Mouse (Mus musculus) midbrain, embryonic 16.5 days (tissue): ENCODE data around the gene Tcap. TPM values are rescaled to one million over a fixed set of nuclear protein-coding genes. Genes with fewer than 3 reads are reported as not detected.

Experiments
- ATAC-seq: fragments of 200-750 bp; cut with Nextera tagmentation; 2 replicates; pipeline ENCODE4 v1.8.0; 2017; ENCODE audit warnings: moderate TSS enrichment
- H3K27ac ChIP-seq: fragments of 300-500 bp; sonication (generic); 2 replicates; pipeline ENCODE4 v1.5.1; 2014; ENCODE audit warnings: mild to moderate bottlenecking, low read length, mixed read lengths
- H3K27me3 ChIP-seq: fragments of 300-500 bp; sonication (generic); 2 replicates; pipeline ENCODE4 v1.6.1; 2014; ENCODE audit warnings: low read depth, low read length, mixed read lengths; ENCODE audit not compliant: control insufficient read depth, insufficient read depth
- H3K36me3 ChIP-seq: fragments of 300-500 bp; sonication (generic); 2 replicates; pipeline ENCODE4 v1.6.1; 2014; ENCODE audit warnings: mild to moderate bottlenecking, low read length, moderate library complexity, mixed read lengths; ENCODE audit not compliant: control insufficient read depth, insufficient read depth
- H3K4me1 ChIP-seq: fragments of 300-500 bp; sonication (generic); 2 replicates; pipeline ENCODE4 v1.6.1; 2014; ENCODE audit warnings: mild to moderate bottlenecking, low read length, mixed read lengths; ENCODE audit not compliant: control insufficient read depth, insufficient read depth
- H3K4me2 ChIP-seq: fragments of 300-500 bp; sonication (generic); 2 replicates; pipeline ENCODE4 v1.6.1; 2014; ENCODE audit warnings: mild to moderate bottlenecking, low read length, mixed read lengths
- H3K4me3 ChIP-seq: fragments of 300-500 bp; sonication (generic); 2 replicates; pipeline ENCODE4 v1.5.1; 2014; ENCODE audit warnings: low read depth, mild to moderate bottlenecking, low read length, moderate library complexity, mixed read lengths
- H3K9ac ChIP-seq: fragments of 300-500 bp; sonication (generic); 2 replicates; pipeline ENCODE4 v1.6.1; 2014; ENCODE audit warnings: low read depth, low read length, mixed read lengths
- H3K9me3 ChIP-seq: fragments of 300-500 bp; sonication (generic); replicated peaks from 2 replicates; pipeline ENCODE4 v1.6.1; 2014; ENCODE audit warnings: mild to moderate bottlenecking, low read length, mixed read lengths; ENCODE audit not compliant: control insufficient read depth, poor library complexity, severe bottlenecking
- WGBS: fragments of 180-500 bp; shearing (Covaris S2); extraction: QIAGEN DNeasy Blood & Tissue Kit; methylation state at CpG from one replicate; pipeline ENCODE4 v1.1.7; 2014; 5-methylcytosine and 5-hydroxymethylcytosine counted together
- polyA plus RNA-seq: library from polyadenylated mRNA; unstranded; fragments of >200 nt; fragmentation: Nextera tagmentation; extraction: Ambion mirVana; gene quantifications from 2 replicates; pipeline ENCODE4 v1.2.1, GENCODE M21; 2015

Gene Tcap
- polyA plus RNA-seq, 1 experiment from 2014 or later: not detected

DNA sequence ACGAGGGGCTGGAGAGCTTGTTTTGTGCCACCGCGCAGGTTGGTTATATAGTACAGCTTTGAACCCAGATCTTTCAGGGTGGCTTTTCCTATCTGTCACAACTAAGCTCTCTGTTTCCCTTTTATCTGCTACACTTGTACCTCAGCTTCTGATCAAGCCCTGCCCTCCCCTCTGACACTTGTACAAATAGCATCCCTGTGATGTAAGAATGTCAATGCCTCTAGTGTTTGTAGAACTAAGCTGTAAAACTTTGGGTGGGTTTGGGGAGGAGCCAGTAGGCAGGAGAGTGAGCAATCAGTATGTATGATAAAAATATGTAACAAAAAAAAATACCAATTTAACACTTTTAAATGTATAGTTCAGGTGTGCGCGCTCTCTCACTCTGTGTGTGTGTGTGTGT, 19.2 kb upstream of the Tcap start:
- Histone ChIP-seq H3K27ac (no peak overlapping the region), H3K4me2 (no peak overlapping the region), H3K9ac (no peak overlapping the region), H3K36me3 (no peaks in the 10 kb centered on the region), H3K4me1 (peaks cover 5% of the 10 kb centered on the region), H3K4me3 (no peak overlapping the region), H3K27me3 (no peaks in the 10 kb centered on the region), H3K9me3 (no peaks in the 10 kb centered on the region)
- ATAC-seq: no peak
- 95% methylated on average over 5 of the region's 5 CpGs for WGBS

GRCm38 (mm10) chr11:98366290-98366689, 17.3 kb upstream of the Tcap start:
- H3K4me2 ChIP-seq: no peak overlapping the region
- H3K27ac ChIP-seq: no peak overlapping the region
- H3K36me3 ChIP-seq: no peaks in the 10 kb centered on the region
- peaks cover 3% of the 10 kb centered on the region for H3K4me1 ChIP-seq
- H3K9me3 ChIP-seq: no peaks in the 10 kb centered on the region
- 84% methylated on average over 10 of the region's 10 CpGs for WGBS
- no peak overlapping the region for H3K4me3 ChIP-seq
- no peak overlapping the region for H3K9ac ChIP-seq
- no peaks in the 10 kb centered on the region for H3K27me3 ChIP-seq
- ATAC-seq: no peak

GRCm38 (mm10) chr11:98367171-98367862, 16.3 kb upstream of the Tcap start:
- no peak overlapping the region for H3K9ac ChIP-seq
- H3K4me2 ChIP-seq: no peak overlapping the region
- no peaks in the 10 kb centered on the region for H3K27me3 ChIP-seq
- no peak for ATAC-seq
- no peaks in the 10 kb centered on the region for H3K9me3 ChIP-seq
- H3K36me3 ChIP-seq: no peaks in the 10 kb centered on the region
- H3K4me1 ChIP-seq: peaks cover 7% of the 10 kb centered on the region
- H3K4me3 ChIP-seq: no peak overlapping the region
- 86% methylated on average over 10 of the region's 10 CpGs for WGBS
- no peak overlapping the region for H3K27ac ChIP-seq

- H3K4me1 ChIP-seq: peaks cover 7% of the 10 kb centered on the region
- no peak overlapping the region for H3K4me3 ChIP-seq
- no peaks in the 10 kb centered on the region for H3K36me3 ChIP-seq
- no peaks in the 10 kb centered on the region for H3K27me3 ChIP-seq
- no peak overlapping the region for H3K9ac ChIP-seq
- no peak for ATAC-seq
- H3K9me3 ChIP-seq: no peaks in the 10 kb centered on the region
- H3K27ac ChIP-seq: no peak overlapping the region
- no peak overlapping the region for H3K4me2 ChIP-seq
- 87% methylated on average over 7 of the region's 7 CpGs for WGBS
Measured at GRCm38 (mm10) chr11:98367863-98368186, 15.8 kb upstream of the Tcap start.

DNA sequence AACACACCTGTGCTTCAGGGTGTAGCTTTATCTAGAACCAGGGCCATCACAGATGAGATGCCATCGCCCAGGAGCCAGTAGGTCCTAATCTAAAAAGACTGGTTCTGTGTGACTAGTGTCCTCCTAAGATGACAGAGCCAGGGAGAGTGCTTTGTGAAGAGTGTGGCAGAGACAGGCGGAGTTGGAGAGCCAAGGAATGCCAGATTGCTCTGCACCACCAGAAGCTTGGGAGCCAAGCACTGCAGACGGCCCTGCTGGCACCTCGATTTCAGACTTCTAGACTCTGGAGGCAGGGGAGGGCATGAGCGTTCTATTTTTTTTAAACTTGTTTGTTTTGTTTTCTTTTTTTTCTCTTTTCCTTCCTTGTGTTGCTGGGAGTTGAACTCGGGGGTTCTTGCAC, 14.3 kb upstream of the Tcap start:
- no peak overlapping the region for H3K27ac ChIP-seq

DNA sequence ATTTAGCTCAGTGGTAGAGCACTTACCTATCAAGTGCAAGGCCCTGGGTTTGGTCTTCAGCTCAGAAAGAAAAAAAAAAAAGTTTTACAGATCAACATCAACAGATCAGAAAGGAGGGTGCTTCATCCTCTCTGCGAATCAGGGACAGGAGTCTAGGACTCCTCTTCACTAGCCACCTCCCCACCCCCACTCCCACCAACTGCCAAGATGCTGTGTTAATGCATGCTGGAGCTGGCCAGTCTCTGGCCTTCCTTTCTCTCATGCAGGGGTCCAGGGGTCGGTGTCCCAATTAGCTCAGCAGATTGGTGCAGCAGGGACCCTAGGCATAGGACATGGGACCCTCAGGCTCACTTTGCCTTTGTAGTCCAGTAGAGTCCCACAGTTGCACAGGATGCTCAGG, 13.0 kb upstream of the Tcap start:
- no peak for ATAC-seq
- H3K9ac ChIP-seq: no peak overlapping the region
- no peaks in the 10 kb centered on the region for H3K9me3 ChIP-seq
- 87% methylated on average over 2 of the region's 2 CpGs for whole genome bisulfite sequencing
- no peak overlapping the region for H3K4me3 ChIP-seq
- peaks cover 4% of the 10 kb centered on the region; the same call in 1 of the 2 replicates for H3K36me3 ChIP-seq
- H3K27ac ChIP-seq: no peak overlapping the region
- H3K27me3 ChIP-seq: no peaks in the 10 kb centered on the region
- H3K4me1 ChIP-seq: peaks cover 7% of the 10 kb centered on the region
- no peak overlapping the region for H3K4me2 ChIP-seq

More for the DNA sequence above, 14.3 kb upstream of the Tcap start:
- no peaks in the 10 kb centered on the region for H3K36me3 ChIP-seq
- no peaks in the 10 kb centered on the region for H3K27me3 ChIP-seq
- no peak overlapping the region for H3K4me3 ChIP-seq
- 84% methylated on average over 6 of the region's 6 CpGs for WGBS
- H3K9ac ChIP-seq: no peak overlapping the region
- peaks cover 7% of the 10 kb centered on the region for H3K4me1 ChIP-seq
- no peak for ATAC-seq
- H3K4me2 ChIP-seq: no peak overlapping the region
- H3K9me3 ChIP-seq: no peaks in the 10 kb centered on the region

- Histone ChIP-seq H3K9me3 (no peaks in the 10 kb centered on the region), H3K36me3 (peaks cover 7% of the 10 kb centered on the region; the same call in 1 of the 2 replicates), H3K4me3 (no peak overlapping the region), H3K27ac (no peak overlapping the region), H3K4me1 (peaks cover 7% of the 10 kb centered on the region), H3K9ac (peak overlapping the region; percentile 31; the same call in 1 of the 2 replicates), H3K4me2 (no peak overlapping the region), H3K27me3 (no peaks in the 10 kb centered on the region)
- WGBS: 26% methylated on average over 9 of the region's 10 CpGs
- peak; percentile 54; the same call in 1 of the 2 replicates for ATAC-seq
Measured at GRCm38 (mm10) chr11:98371556-98372240, 11.9 kb upstream of the Tcap start.

DNA sequence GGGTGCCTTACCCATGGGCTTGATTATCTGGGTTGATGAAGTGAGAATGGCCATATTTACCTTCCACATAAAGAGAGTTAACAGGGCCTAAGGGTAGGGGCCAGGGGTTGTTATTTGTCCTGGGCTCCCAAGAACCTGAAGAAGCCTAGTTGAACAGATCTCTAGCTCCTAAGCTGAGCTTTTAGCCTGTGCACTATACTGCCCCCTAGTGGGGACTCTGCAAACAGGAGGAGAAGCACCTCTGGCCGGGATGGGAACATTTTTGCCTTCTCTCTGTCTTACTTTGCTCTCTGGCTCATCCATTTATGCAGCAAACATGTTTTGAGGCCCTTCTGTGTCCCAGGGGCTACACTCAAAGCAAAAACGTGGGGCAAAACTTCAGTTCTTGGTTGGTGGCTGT, 11.2 kb upstream of the Tcap start:
- Histone ChIP-seq H3K9me3 (no peaks in the 10 kb centered on the region), H3K4me1 (peaks cover 7% of the 10 kb centered on the region), H3K27me3 (no peaks in the 10 kb centered on the region), H3K4me2 (no peak overlapping the region), H3K36me3 (peaks cover 7% of the 10 kb centered on the region; the same call in 1 of the 2 replicates), H3K27ac (no peak overlapping the region), H3K4me3 (no peak overlapping the region), H3K9ac (no peak overlapping the region)
- WGBS: 4% methylated on average over 2 of the region's 2 CpGs
- no peak for ATAC-seq

DNA sequence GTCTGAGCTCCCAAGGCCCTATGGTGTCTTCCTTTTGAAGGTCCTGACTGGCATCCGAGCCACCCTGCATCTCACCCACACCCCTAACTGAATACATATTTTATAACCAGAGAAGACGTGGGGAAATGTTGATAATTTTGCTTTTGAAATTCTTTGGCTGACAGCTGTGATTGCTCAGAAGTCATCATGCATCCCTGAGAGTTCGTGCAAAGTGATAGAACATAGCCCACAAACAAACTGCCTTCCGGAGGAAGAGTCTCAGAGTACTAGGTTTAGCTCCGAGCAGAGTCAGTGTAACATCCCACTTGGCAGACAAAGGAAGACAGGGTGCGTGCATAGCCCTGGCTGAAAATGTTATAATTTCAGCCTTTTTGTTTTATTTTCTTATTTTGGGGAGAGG, 10.4 kb upstream of the Tcap start:
- H3K27ac ChIP-seq: no peak overlapping the region
- no peak overlapping the region for H3K4me2 ChIP-seq
- no peak overlapping the region for H3K4me3 ChIP-seq
- H3K4me1 ChIP-seq: peaks cover 7% of the 10 kb centered on the region
- peaks cover 10% of the 10 kb centered on the region; the same call in 1 of the 2 replicates for H3K36me3 ChIP-seq
- no peaks in the 10 kb centered on the region for H3K9me3 ChIP-seq
- no peak for ATAC-seq
- 91% methylated on average over 6 of the region's 6 CpGs for WGBS
- no peaks in the 10 kb centered on the region for H3K27me3 ChIP-seq
- no peak overlapping the region for H3K9ac ChIP-seq
